Mouse (Mus musculus): ENCODE measurements around the gene Cacna1e.

The Cacna1e gene

DNA sequence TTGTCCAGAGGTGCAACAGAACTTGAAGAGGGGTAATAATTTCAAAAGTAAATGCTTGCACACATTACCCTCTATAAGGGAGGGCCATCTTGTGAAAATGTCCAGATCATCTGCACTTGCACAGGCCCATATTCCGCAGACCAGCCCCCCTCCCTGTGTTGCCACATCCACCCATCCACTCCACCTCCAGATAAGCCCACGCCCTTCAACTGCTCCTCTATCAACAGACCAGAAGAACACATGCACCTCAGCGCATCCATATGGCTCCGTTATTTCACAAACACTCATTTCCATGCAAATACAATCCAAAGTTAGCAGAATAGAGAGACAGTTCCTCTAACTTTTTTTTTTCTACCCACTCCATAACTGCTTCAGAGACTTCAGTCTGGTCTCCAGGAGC is 171.6 kb downstream of the Cacna1e start:
- no peak for DNase-seq (ENCODE audit: low read depth, low spot score)

DNA sequence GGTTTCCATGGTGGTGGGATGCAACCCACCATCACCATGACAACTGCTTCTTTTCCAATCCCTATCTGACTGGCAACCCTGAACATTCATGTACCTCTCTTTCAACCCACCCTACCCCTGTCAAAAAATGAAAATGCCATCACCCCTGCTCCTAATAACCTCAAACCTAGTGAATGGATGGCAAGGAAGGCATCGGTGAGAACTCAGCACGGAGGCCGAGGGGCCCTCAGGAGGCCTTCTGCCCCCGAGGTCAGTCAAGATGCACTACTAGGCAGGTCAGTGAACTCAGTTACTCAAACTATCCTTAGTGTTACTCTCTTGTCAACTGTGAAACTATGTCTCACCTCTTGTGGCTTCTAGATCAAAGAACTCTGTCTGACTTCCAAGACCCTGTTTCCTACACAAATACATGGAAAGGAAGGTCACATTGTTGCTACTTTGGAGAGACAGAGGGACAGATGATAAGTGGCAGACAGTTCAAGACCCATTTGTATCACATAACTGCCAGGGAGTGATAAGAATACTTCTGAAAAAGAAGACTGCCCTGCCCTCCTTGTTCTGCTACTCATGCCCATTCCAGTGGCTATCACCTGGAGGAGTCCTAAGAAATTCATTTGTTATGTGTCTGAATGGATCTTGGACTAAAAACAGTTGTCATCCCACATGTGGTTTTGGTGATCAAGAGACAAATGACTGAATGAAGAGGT is 176.6 kb downstream of the Cacna1e start:
- no peak for DNase-seq (ENCODE audit: low read depth, low spot score)

- no peak for DNase-seq (ENCODE audit: low read depth, low spot score)
Observed at GRCm38 (mm10) chr1:154706974-154707373, 177.3 kb downstream of the Cacna1e start.

DNA sequence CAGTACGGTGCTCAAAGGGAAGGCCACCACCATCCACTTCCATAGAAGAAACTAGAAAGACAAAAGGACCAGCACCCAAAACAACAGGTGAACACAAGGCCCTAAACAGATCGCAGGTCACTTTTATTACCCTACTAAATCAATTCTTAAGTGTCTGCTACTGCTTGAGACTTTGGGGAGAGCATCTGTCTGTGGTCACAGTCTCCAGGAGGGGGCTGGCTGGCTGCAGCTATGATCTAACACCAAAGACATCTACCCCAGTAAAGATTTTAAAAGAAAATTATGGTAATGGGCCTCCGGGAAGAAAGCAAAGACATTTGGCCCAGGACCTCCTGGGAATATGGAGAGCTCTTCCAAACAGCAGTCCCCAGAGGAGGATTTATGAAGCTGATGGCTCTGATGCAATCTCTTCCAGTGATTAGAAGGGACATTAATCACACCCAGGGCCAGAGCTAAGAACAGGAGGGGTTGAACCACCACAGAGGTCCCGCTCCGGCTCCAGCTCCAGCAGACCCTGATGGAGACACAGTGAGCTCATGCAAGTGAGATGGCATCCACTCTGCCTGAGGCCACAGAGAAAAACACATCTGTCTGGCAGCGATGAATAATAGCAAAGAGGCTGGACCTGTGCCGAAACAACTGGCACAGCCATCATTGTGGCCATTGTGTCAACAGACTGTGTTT is 178.3 kb downstream of the Cacna1e start:
- DNase-seq (ENCODE audit: low read depth, low spot score) = no peak

GRCm38 (mm10) chr1:154704558-154705185 is 179.6 kb downstream of the Cacna1e start:
- DNase-seq (ENCODE audit: low read depth, low spot score) = no peak

DNA sequence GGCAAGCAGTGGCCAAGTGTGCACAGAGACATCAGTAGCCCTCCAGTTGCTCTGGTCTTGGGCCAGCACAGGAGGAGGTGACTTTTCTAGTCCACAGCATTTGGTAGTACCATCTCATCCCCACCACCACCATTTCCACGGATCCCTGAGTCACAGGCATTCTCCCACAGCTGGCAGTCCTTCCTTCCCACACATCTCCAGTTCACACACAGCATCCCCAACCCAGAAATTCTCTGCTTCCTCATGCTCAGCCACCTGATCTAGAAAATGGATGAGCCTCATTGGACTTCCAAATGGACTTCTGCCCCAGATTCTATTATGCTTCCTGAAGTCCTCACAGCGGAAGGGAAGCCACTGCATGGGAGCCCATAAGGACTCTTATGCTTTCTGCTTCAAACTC is 181.7 kb downstream of the Cacna1e start:
- DNase-seq (ENCODE audit: low read depth, low spot score) = no peak

DNA sequence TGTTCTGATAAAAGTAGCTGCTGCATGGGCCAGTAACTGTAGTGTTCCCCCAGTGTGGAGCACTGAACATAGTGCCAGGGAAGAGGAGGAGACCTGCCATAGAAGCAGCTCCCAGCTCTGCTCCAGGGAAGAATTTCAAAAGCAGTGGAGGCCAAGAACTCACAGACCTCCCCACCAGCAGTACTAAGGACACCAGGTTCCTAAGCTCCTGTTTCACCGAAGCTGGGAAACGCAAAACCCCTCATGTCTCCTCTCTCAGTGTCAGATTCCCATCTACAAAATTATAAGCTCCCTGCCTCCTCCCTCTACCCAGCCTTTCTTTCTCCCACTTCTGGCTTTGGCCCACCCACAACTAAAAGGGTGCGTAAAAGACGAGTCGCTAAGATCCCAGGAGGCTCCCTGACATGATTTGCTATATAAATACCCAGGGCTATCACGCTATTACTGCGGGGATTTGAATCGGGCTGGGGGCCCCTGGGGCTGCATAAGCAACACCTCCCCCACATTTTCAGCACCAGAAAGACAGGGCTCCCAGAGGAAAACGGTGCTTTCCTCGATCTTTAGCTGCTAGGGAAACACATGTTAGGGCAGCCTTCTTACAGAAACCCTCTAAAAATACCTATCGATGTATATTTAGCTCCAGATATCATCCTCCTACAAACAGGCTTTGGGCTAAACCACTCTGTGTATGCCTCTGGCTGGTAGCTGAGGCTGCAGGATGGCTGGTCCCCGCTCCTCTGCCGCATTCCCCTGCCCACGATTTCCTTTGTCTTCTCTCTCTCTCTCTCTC is 195.2 kb downstream of the Cacna1e start:
- DNase-seq (ENCODE audit: low read depth, low spot score) = no peak

DNA sequence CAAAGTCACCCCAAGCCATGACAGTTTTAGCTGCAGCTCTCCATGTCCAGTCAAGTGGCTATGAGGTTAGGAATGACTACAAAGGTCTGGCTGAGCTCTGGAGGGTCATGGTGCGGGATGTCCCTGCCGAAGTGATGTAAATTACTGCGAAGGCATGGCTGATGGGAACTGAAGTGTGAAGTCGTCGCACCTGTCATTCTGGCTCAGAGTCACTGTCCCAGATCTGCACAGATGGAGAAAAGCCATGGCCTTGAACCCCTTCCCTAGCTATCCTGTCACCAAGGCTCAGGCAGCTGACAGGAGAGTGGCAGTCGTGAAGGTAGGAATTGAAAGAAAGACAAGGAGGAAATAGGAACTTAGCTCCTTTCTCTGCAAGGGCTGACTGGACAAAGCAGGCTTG is 197.4 kb downstream of the Cacna1e start:
- no peak for DNase-seq (ENCODE audit: low read depth, low spot score)

GRCm38 (mm10) chr1:154683477-154684106 is 200.7 kb downstream of the Cacna1e start:
- no peak for DNase-seq (ENCODE audit: low read depth, low spot score)

GRCm38 (mm10) chr1:154678989-154679388 is 205.3 kb downstream of the Cacna1e start:
- DNase-seq (ENCODE audit: low read depth, low spot score) = no peak

DNA sequence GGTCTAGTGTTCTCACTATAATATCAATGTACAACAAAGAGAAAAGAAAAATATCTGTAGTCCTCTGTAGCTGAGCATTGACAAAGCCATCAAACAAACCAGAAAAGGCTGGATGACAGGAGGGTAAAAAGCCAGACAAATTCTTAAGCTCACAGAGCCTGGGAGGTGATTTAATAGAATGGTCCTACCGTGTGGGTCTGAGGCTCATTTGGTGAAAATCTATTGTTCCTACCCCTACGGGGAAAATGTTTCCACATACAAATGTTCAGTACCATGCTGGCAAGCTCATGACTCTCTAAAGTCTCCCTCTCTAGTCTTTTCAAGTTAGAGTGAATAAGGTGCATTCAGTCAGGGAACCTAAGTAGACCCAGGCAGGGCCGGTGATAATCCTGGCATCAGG is 206.2 kb downstream of the Cacna1e start:
- DNase-seq (ENCODE audit: low read depth, low spot score) = no peak

- no peak for DNase-seq (ENCODE audit: low read depth, low spot score)
Observed at GRCm38 (mm10) chr1:154677677-154678076, 206.6 kb downstream of the Cacna1e start.

GRCm38 (mm10) chr1:154663721-154664120 is 220.6 kb downstream of the Cacna1e start:
- DNase-seq (ENCODE audit: low read depth, low spot score) = no peak

- DNase-seq (ENCODE audit: low read depth, low spot score) = no peak
Observed at GRCm38 (mm10) chr1:154661977-154662376, 222.3 kb downstream of the Cacna1e start.

DNA sequence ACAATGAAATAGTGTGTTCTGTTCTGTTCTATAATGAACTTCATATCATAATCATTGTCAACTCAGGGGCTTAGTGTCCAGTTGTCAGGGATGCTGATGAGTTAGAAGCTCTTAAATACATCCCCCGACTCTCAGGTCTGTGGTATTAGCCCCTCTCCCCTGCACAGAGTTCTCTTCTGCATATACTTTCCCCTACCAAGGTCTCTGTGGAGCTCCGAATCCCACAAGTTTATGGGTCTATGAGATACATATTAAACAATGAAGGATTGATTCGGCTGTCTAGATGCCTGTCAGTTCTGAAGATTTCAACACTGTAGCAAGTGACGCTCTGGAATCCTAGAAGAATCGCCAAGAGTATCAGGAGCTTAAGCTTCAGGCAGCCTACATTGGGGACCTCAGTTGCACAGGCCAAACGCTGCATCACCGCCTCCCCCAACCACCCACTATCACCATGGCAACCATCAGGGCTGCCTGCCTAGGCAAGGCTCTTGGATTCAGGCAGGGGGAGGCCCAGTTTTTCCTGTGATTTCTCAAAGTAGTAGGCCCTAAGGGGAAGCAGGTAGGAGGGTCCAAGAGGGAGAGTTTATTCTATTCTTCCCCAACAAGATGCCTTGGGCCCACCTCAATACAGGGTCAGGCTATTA is 223.0 kb downstream of the Cacna1e start:
- DNase-seq (ENCODE audit: low read depth, low spot score) = no peak

GRCm38 (mm10) chr1:154657366-154657765 is 226.9 kb downstream of the Cacna1e start:
- no peak for DNase-seq (ENCODE audit: low read depth, low spot score)

DNA sequence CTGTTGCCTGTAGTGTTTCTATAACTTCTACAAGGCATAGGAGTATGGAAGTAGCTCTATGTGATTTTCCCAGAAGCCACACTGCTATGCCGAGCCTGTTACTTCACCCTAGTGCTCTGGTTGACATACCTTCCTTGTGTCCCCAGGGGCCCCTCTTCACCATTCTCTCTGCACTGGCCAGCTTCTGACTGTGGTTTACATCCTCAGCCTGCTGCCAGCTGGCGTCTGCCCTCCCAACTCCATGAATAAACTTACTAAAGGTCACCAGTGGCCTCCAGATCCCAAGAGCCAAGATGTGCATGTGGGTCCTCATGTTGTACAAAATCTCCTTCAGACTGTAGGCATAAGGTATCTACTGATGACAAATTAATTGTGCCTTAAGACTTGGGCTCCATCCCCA is 230.3 kb downstream of the Cacna1e start:
- DNase-seq (ENCODE audit: low read depth, low spot score) = no peak

DNA sequence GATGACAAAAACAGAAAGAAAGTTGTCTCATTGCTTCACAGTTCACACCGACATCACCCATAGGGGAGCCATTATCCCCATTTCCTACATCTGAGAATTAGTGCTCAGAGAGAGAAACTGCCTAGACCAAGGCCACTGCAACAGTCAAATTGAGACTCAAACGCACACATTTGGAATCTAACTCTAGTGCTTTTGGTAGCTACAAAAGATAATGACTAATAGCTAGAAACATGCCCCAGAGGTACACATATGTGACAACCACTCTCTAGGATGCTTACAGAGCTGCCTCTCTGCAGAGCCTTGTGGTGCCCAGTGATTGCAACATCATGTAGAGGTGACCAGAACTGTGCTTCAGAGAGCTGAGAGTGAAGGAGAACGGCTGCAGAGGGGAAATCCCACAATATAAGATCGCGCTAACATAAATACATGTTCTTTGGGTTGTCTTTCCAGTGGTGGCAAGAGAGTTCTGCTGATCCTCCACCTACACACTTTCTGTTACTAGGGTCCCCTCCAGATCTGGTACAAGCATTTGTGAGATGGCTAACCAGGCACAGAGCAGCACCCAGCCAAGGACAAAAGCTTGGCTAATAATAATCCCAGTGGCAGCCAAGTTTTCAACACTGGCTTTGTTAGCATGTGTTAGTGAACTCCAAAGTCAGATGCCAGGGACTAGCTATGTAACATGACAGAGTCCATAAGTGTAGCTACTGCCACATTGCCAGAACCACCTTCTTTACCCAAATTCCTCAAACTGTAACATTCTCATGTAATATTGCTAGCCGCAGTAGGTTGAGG is 237.9 kb downstream of the Cacna1e start:
- no peak for DNase-seq (ENCODE audit: low read depth, low spot score)

DNA sequence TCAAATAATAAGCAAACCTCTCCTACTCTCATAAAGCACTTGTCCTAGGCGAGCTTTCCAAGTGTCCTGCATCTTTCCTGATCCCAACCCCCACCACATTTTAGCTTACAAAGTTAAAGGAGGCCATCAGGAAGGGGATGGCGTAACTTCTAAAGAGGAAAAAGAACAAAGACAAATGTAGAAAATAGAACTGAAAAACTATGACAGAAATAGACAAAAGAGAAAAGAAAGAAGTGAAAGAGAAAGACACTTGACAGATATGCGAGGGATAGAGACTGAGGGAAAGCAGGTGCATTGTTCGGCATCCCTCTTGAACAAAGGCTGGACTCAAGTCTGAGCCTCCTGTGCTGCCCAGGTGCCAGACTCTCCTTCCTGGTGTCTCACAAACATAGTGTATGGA is 246.5 kb downstream of the Cacna1e start:
- no peak for DNase-seq (ENCODE audit: low read depth, low spot score)

GRCm38 (mm10) chr1:154635766-154636165 is 248.5 kb downstream of the Cacna1e start:
- no peak for DNase-seq (ENCODE audit: low read depth, low spot score)

All from WW6 (cell line).